Mouse (Mus musculus) embryo, embryonic 9.5 days (tissue): ENCODE data around the gene Snhg11.

ENCODE experiments used
- DNase-seq: peaks from one replicate; pipeline ENCODE4 v3.0.0-alpha.2; 2017; ENCODE audit errors: extremely low spot score

The Snhg11 gene

GRCm38 (mm10) chr2:158375443-158376122 is at the start of gene Snhg11:
Snhg11 (plus strand) TSS chr2:158375638.
- peak; percentile 81 for DNase-seq

- no peak for DNase-seq
Observed at GRCm38 (mm10) chr2:158334356-158334755, 41.1 kb upstream of the Snhg11 start.

GRCm38 (mm10) chr2:158337698-158338097 is 37.7 kb upstream of the Snhg11 start:
- DNase-seq = no peak

GRCm38 (mm10) chr2:158339948-158340564 is 35.4 kb upstream of the Snhg11 start:
- peak; percentile 60 for DNase-seq

GRCm38 (mm10) chr2:158341324-158341723 is 34.1 kb upstream of the Snhg11 start:
- DNase-seq = no peak

GRCm38 (mm10) chr2:158343495-158343894 is 31.9 kb upstream of the Snhg11 start:
- no peak for DNase-seq

GRCm38 (mm10) chr2:158346467-158346866 is 29.0 kb upstream of the Snhg11 start:
- no peak for DNase-seq

- DNase-seq = peak; percentile 70
Observed at GRCm38 (mm10) chr2:158347868-158348267, 27.6 kb upstream of the Snhg11 start.

GRCm38 (mm10) chr2:158352801-158353520 is 22.5 kb upstream of the Snhg11 start:
- DNase-seq = no peak

GRCm38 (mm10) chr2:158354348-158355114 is 20.9 kb upstream of the Snhg11 start:
- DNase-seq = no peak

- no peak for DNase-seq
Observed at GRCm38 (mm10) chr2:158355238-158355637, 20.2 kb upstream of the Snhg11 start.

GRCm38 (mm10) chr2:158356121-158356520 is 19.3 kb upstream of the Snhg11 start:
- DNase-seq = no peak

GRCm38 (mm10) chr2:158359757-158360620 is 15.4 kb upstream of the Snhg11 start:
- DNase-seq = no peak

GRCm38 (mm10) chr2:158360873-158361677 is 14.4 kb upstream of the Snhg11 start:
- peak; percentile 88 for DNase-seq

GRCm38 (mm10) chr2:158361678-158362320 is 13.6 kb upstream of the Snhg11 start:
- no peak for DNase-seq

- no peak for DNase-seq
Observed at GRCm38 (mm10) chr2:158364175-158364574, 11.3 kb upstream of the Snhg11 start.

- no peak for DNase-seq
Observed at GRCm38 (mm10) chr2:158365099-158365850, 10.2 kb upstream of the Snhg11 start.

- no peak for DNase-seq
Observed at GRCm38 (mm10) chr2:158367654-158368053, 7.8 kb upstream of the Snhg11 start.

GRCm38 (mm10) chr2:158368313-158368712 is 7.1 kb upstream of the Snhg11 start:
- no peak for DNase-seq
